Mouse (Mus musculus) lung, embryonic 14.5 days (tissue): ENCODE measurements around the gene Polr3c. TPM values are rescaled to one million over a fixed set of nuclear protein-coding genes. Genes with fewer than 3 reads are reported as not detected.

Source experiments
- ATAC-seq: fragments of 200-750 bp; cut with Nextera tagmentation; 2 replicates; pipeline ENCODE4 v1.8.0; 2017; ENCODE audit warnings: mild to moderate bottlenecking, moderate TSS enrichment, moderate library complexity; ENCODE audit not compliant: insufficient read depth
- DNase-seq: peaks from one replicate; pipeline ENCODE4 v3.0.0-alpha.2; 2015
- H3K27ac ChIP-seq: fragments of 300-500 bp; sonication (generic); 2 replicates; pipeline ENCODE4 v1.5.1; 2014; ENCODE audit warnings: low read depth, mild to moderate bottlenecking, moderate library complexity
- H3K27me3 ChIP-seq: fragments of 300-500 bp; sonication (generic); 2 replicates; pipeline ENCODE4 v1.6.1; 2014; ENCODE audit warnings: low read length, control low read depth; ENCODE audit not compliant: insufficient read depth
- H3K36me3 ChIP-seq: fragments of 300-500 bp; sonication (generic); 2 replicates; pipeline ENCODE4 v1.6.1; 2014; ENCODE audit warnings: control low read depth; ENCODE audit not compliant: insufficient read depth
- H3K4me1 ChIP-seq: fragments of 300-500 bp; sonication (generic); 2 replicates; pipeline ENCODE4 v1.6.1; 2014; ENCODE audit warnings: antibody characterized with exemption, control low read depth; ENCODE audit not compliant: insufficient read depth
- H3K4me2 ChIP-seq: fragments of 300-500 bp; sonication (generic); 2 replicates; pipeline ENCODE4 v1.6.1; 2014; ENCODE audit warnings: mild to moderate bottlenecking
- H3K4me3 ChIP-seq: fragments of 300-500 bp; sonication (generic); 2 replicates; pipeline ENCODE4 v1.5.1; 2014; ENCODE audit warnings: low read depth, low read length
- H3K9ac ChIP-seq: fragments of 300-500 bp; sonication (generic); 2 replicates; pipeline ENCODE4 v1.6.1; 2014
- H3K9me3 ChIP-seq: fragments of 300-500 bp; sonication (generic); 2 replicates; pipeline ENCODE4 v1.6.1; 2016; ENCODE audit warnings: low read depth, low read length, control low read depth
- CTCF ChIP-seq: IDR thresholded peaks from 2 replicates; pipeline ENCODE4 v1.5.1; 2016; ENCODE audit warnings: antibody characterized with exemption, low read depth
- WGBS: fragments of 180-500 bp; shearing (Covaris S2); extraction: QIAGEN DNeasy Blood & Tissue Kit; methylation state at CpG from one replicate; pipeline ENCODE4 v1.1.7; 2014; 5-methylcytosine and 5-hydroxymethylcytosine counted together
- polyA plus RNA-seq: library from polyadenylated mRNA; unstranded; fragments of >200 nt; fragmentation: Nextera tagmentation; extraction: Ambion mirVana; gene quantifications from 2 replicates; pipeline ENCODE4 v1.2.1, GENCODE M21; 2014

Polr3c gene
- polyA plus RNA-seq, 1 experiment from 2014 or later: 33.7 TPM

- no peak for ATAC-seq
- 12% methylated on average over 28 of the region's 28 CpGs for WGBS
Observed at GRCm38 (mm10) chr3:96684822-96685156, 42.6 kb downstream of the Polr3c start.

GRCm38 (mm10) chr3:96684151-96684821, 43.1 kb downstream of the Polr3c start:
- Histone ChIP-seq H3K4me3 (peak overlapping the region; percentile 24), H3K9me3 (no peaks in the 10 kb centered on the region), H3K4me2 (peak overlapping the region; percentile 56), H3K9ac (peak overlapping the region; percentile 17; the same call in 1 of the 2 replicates), H3K4me1 (no peaks in the 10 kb centered on the region), H3K27ac (no peak overlapping the region), H3K27me3 (peaks cover 15% of the 10 kb centered on the region), H3K36me3 (no peaks in the 10 kb centered on the region)
- ATAC-seq (no peak), DNase-seq (no peak)
- TF ChIP-seq CTCF: no peak
- WGBS: 40% methylated on average over 17 of the region's 17 CpGs

More at GRCm38 (mm10) chr3:96684822-96685156, 42.6 kb downstream of the Polr3c start:
- no peaks in the 10 kb centered on the region for H3K9me3 ChIP-seq
- H3K4me1 ChIP-seq: no peaks in the 10 kb centered on the region
- peak overlapping the region; percentile 56 for H3K4me2 ChIP-seq
- TF ChIP-seq CTCF: no peak
- peak overlapping the region; percentile 17; the same call in 1 of the 2 replicates for H3K9ac ChIP-seq
- peaks cover 14% of the 10 kb centered on the region for H3K27me3 ChIP-seq
- peak; percentile 47 for DNase-seq
- no peak overlapping the region for H3K27ac ChIP-seq
- H3K36me3 ChIP-seq: no peaks in the 10 kb centered on the region
- H3K4me3 ChIP-seq: peak overlapping the region; percentile 24

GRCm38 (mm10) chr3:96683496-96683895, 43.9 kb downstream of the Polr3c start:
- Histone ChIP-seq H3K4me3 (no peak overlapping the region), H3K27me3 (peaks cover 15% of the 10 kb centered on the region)
- TF ChIP-seq CTCF: no peak

GRCm38 (mm10) chr3:96680269-96680956, 47.0 kb downstream of the Polr3c start:
- H3K4me3 ChIP-seq: no peak overlapping the region
- no peaks in the 10 kb centered on the region for H3K36me3 ChIP-seq
- DNase-seq (no peak), ATAC-seq (no peak)
- H3K9ac ChIP-seq: no peak overlapping the region
- H3K27me3 ChIP-seq: peaks cover 15% of the 10 kb centered on the region
- H3K4me1 ChIP-seq: no peaks in the 10 kb centered on the region
- no peak overlapping the region for H3K27ac ChIP-seq
- H3K4me2 ChIP-seq: no peak overlapping the region
- no peak for TF ChIP-seq CTCF
- 25% methylated on average over 12 of the region's 12 CpGs for whole genome bisulfite sequencing
- H3K9me3 ChIP-seq: no peaks in the 10 kb centered on the region

More at GRCm38 (mm10) chr3:96683496-96683895, 43.9 kb downstream of the Polr3c start:
- no peaks in the 10 kb centered on the region for H3K36me3 ChIP-seq
- H3K9me3 ChIP-seq: no peaks in the 10 kb centered on the region
- no peak overlapping the region for H3K4me2 ChIP-seq
- H3K4me1 ChIP-seq: no peaks in the 10 kb centered on the region
- no peak overlapping the region for H3K9ac ChIP-seq
- ATAC-seq: no peak
- no peak for DNase-seq
- 87% methylated on average over 3 of the region's 3 CpGs for WGBS
- H3K27ac ChIP-seq: no peak overlapping the region

DNA sequence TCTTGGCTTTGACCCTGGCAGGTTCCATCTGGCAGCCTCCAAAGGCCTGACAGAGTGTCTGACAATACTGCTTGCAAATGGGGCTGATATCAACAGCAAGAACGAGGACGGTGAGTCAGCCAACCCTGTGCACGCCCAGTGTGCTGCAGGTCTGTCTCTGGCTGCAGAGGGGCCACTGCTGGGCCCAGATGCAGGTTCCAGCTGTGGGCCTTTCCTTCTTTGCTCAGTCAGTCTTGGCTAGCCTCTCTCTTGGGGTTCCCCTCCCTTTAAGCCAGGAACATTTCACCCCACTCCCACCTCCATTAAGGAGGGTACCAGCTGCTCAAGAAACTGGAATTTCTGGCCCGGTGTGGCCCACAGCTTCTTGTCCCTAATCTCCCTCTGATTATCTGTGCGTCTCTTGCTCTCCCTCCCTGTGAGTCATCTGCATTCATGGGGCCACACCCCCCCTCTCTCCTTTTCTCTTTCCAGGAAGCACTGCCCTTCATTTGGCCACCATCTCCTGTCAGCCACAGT, 48.2 kb downstream of the Polr3c start:
- ATAC-seq: no peak
- no peak overlapping the region for H3K9ac ChIP-seq
- 16% methylated on average over 5 of the region's 5 CpGs for WGBS

DNA sequence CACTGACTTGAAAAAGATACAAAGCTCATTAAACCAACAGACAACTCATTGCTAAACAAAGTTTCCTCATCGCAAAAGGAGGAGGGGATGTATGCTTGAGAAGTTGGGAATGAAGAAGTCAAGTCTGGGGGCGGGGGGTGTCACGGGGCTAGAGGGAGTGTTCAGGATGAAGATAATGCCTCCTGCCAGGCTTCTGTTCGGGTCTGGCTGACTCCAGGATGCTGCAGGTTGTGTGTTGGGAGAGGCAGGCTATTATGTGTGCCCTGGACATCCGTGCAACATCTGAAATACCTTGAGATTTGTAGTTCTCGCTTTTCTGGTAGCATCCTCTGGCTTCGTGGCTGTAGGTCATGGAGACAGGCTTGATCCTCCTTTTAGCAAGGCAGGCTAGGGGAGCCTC, 49.0 kb downstream of the Polr3c start:
- no peak for TF ChIP-seq CTCF
- H3K27me3 ChIP-seq: peaks cover 9% of the 10 kb centered on the region; the same call in 1 of the 2 replicates
- H3K4me2 ChIP-seq: no peak overlapping the region
- no peak for DNase-seq
- H3K9me3 ChIP-seq: no peaks in the 10 kb centered on the region
- H3K4me1 ChIP-seq: no peaks in the 10 kb centered on the region
- H3K4me3 ChIP-seq: no peak overlapping the region
- ATAC-seq: no peak
- H3K9ac ChIP-seq: no peak overlapping the region
- no peak overlapping the region for H3K27ac ChIP-seq
- H3K36me3 ChIP-seq: no peaks in the 10 kb centered on the region
- WGBS: 68% methylated on average over 7 of the region's 7 CpGs

More for the DNA sequence above, 48.2 kb downstream of the Polr3c start:
- no peak for TF ChIP-seq CTCF
- H3K27me3 ChIP-seq: peaks cover 11% of the 10 kb centered on the region
- H3K4me3 ChIP-seq: no peak overlapping the region
- H3K27ac ChIP-seq: no peak overlapping the region
- DNase-seq: no peak
- no peaks in the 10 kb centered on the region for H3K9me3 ChIP-seq
- no peak overlapping the region for H3K4me2 ChIP-seq
- H3K36me3 ChIP-seq: no peaks in the 10 kb centered on the region
- no peaks in the 10 kb centered on the region for H3K4me1 ChIP-seq

- Histone ChIP-seq H3K9me3 (no peaks in the 10 kb centered on the region), H3K36me3 (no peaks in the 10 kb centered on the region), H3K4me3 (no peak overlapping the region), H3K27me3 (peaks cover 9% of the 10 kb centered on the region; the same call in 1 of the 2 replicates), H3K9ac (no peak overlapping the region), H3K4me1 (no peaks in the 10 kb centered on the region), H3K4me2 (no peak overlapping the region), H3K27ac (no peak overlapping the region)
- DNase-seq: no peak
- TF ChIP-seq CTCF: no peak
- WGBS: 69% methylated on average over 3 of the region's 3 CpGs
- no peak for ATAC-seq
Observed at GRCm38 (mm10) chr3:96675690-96676089, 51.7 kb downstream of the Polr3c start.
